Mouse (Mus musculus) stomach, embryonic 16.5 days (tissue): ENCODE measurements around the gene Nrp1. TPM values are rescaled to one million over a fixed set of nuclear protein-coding genes. Genes with fewer than 3 reads are reported as not detected.
A peak's percentile ranks its signal among the peaks of the same experiment; 100 is the strongest.

Source experiments
- ATAC-seq: fragments of 200-750 bp; cut with Nextera tagmentation; 2 replicates; pipeline ENCODE4 v1.8.0; 2017; ENCODE audit warnings: moderate number of reproducible peaks, moderate TSS enrichment; ENCODE audit not compliant: insufficient read depth, low FRiP score
- H3K27ac ChIP-seq: fragments of 300-500 bp; sonication (generic); 2 replicates; pipeline ENCODE4 v1.5.1; 2014; ENCODE audit warnings: low read length
- H3K27me3 ChIP-seq: fragments of 300-500 bp; sonication (generic); 2 replicates; pipeline ENCODE4 v1.6.1; 2014; ENCODE audit warnings: low read length, control low read depth, mixed read lengths; ENCODE audit not compliant: control insufficient read depth, insufficient read depth
- H3K36me3 ChIP-seq: fragments of 300-500 bp; sonication (generic); 2 replicates; pipeline ENCODE4 v1.6.1; 2014; ENCODE audit warnings: low read length; ENCODE audit not compliant: control insufficient read depth, insufficient read depth
- H3K4me1 ChIP-seq: fragments of 300-500 bp; sonication (generic); 2 replicates; pipeline ENCODE4 v1.6.1; 2014; ENCODE audit warnings: low read length, control low read depth, mixed read lengths; ENCODE audit not compliant: control insufficient read depth, insufficient read depth
- H3K4me2 ChIP-seq: fragments of 300-500 bp; sonication (generic); 2 replicates; pipeline ENCODE4 v1.6.1; 2014; ENCODE audit warnings: low read depth, low read length, mixed read lengths
- H3K4me3 ChIP-seq: fragments of 300-500 bp; sonication (generic); replicated peaks from 2 replicates; pipeline ENCODE4 v1.5.1; 2014; ENCODE audit warnings: mild to moderate bottlenecking, low read length
- H3K9ac ChIP-seq: fragments of 300-500 bp; sonication (generic); 2 replicates; pipeline ENCODE4 v1.6.1; 2014; ENCODE audit warnings: low read length
- H3K9me3 ChIP-seq: fragments of 300-500 bp; sonication (generic); replicated peaks from 2 replicates; pipeline ENCODE4 v1.6.1; 2016; ENCODE audit warnings: low read length, control low read depth; ENCODE audit not compliant: control insufficient read depth
- WGBS: fragments of 180-500 bp; shearing (Covaris S2); extraction: QIAGEN DNeasy Blood & Tissue Kit; methylation state at CpG from one replicate; pipeline ENCODE4 v1.1.7; 2014; 5-methylcytosine and 5-hydroxymethylcytosine counted together
- polyA plus RNA-seq: library from polyadenylated mRNA; unstranded; fragments of >200 nt; fragmentation: Nextera tagmentation; extraction: Ambion mirVana; gene quantifications from 2 replicates; pipeline ENCODE4 v1.2.1, GENCODE M21; 2015

Gene Nrp1
- polyA plus RNA-seq = 68.5 and 71.3 TPM in 2 replicates

DNA sequence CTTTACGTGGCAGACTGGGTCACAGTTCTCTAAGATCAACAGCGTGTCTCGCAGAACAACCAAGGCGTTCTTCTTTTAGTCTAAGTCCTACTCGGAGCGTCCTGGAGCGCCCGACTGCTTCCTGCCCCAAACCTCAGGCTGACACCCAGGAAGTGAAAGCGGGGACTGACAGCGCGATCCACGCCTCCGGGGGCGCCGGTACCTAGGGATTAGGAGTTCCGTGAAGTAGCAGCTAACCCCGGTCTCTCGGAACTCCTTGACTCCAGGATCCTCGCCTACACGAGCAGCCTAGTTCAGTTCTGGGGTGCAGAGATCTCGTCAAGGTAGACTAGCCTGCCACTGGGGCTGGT is at the start of gene Nrp1:
Gene Nrp1, plus strand, starts transcription at position 199 of the 350 bp plus-strand sequence.
- Histone ChIP-seq H3K27ac (peak within 1 kb of the TSS; percentile 96), H3K9me3 (no peaks in the 10 kb centered on the region), H3K9ac (peak within 1 kb of the TSS; percentile 84), H3K4me1 (peaks cover 10% of the 10 kb centered on the region; the same call in 1 of the 2 replicates), H3K36me3 (no peaks in the 10 kb centered on the region), H3K4me2 (peak within 1 kb of the TSS; percentile 94), H3K4me3 (peak within 1 kb of the TSS; percentile 78), H3K27me3 (no peaks in the 10 kb centered on the region)
- ATAC-seq = peak; percentile 23; the same call in 1 of the 2 replicates
- WGBS = under 1% methylated on average over 21 of the region's 21 CpGs

DNA sequence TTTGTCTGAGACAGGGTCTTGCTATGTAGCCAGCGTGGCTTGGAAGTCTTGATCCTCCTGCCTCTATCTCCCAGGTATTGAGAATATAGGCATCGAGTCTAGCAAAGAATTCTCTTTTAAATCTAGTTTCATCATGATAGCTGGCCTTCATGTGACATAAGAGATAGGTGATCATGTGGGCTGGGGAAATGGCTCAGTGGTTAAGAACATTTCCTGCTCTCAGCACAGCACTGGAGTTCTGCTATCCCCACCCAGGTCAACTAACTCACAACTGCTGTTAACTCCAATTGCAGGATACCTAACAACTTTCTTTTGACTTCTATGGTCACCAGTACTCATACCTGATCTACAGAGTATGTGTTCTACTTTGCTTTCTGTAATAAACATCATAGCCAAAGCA is 37.6 kb upstream of the Nrp1 start:
- Histone ChIP-seq H3K27ac (no peak overlapping the region), H3K9me3 (no peaks in the 10 kb centered on the region), H3K4me3 (no peak overlapping the region), H3K27me3 (no peaks in the 10 kb centered on the region), H3K36me3 (no peaks in the 10 kb centered on the region), H3K9ac (no peak overlapping the region), H3K4me2 (no peak overlapping the region), H3K4me1 (no peaks in the 10 kb centered on the region)
- no peak for ATAC-seq
- WGBS = 84% methylated on average over 2 of the region's 2 CpGs

DNA sequence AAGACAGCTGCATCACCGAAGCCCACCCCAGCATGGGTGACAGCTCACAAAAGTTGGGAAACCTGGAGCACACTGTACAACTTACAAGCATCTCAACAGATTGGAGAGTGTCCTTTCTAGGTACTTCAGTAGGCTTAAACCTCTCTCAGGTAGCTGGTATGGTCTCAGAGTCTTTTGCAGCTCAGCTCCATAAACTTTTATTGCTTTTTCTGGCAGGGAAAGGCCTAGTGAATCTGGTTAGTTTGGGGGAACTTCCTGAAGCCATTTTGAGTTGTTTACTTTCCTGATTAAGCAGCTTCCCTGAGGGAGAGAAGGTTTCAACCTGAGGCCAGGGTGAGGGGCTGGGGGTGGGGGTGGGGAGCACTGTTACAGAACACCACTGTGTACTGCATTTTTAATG is 31.1 kb upstream of the Nrp1 start:
- no peaks in the 10 kb centered on the region for H3K27me3 ChIP-seq
- no peaks in the 10 kb centered on the region for H3K4me1 ChIP-seq
- 95% methylated on average over 1 of the region's 1 CpGs for WGBS
- no peaks in the 10 kb centered on the region for H3K36me3 ChIP-seq
- H3K27ac ChIP-seq = no peak overlapping the region
- H3K4me2 ChIP-seq = no peak overlapping the region
- no peak overlapping the region for H3K9ac ChIP-seq
- H3K9me3 ChIP-seq = no peaks in the 10 kb centered on the region
- no peak for ATAC-seq
- H3K4me3 ChIP-seq = no peak overlapping the region

DNA sequence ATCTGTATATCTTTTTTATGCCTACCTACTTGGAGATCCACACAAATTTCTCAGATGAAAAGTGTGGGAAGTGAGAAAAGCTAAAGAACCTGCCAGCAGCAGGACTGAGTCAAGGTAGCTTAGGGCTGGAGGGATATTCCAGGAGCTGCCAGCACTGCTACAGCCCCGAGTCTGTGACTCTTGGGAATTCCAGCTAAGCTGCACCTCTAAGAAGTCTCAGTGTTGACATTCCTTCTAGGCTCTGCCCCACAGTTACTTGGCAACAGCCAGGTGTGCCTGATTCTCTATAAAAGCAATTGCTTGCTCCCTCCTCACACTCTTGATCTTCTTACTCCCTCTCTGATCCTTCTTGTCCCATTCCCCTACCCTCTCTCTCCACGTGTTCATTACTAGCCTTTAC is 30.5 kb upstream of the Nrp1 start:
- Histone ChIP-seq H3K4me2 (no peak overlapping the region), H3K4me1 (no peaks in the 10 kb centered on the region), H3K4me3 (no peak overlapping the region), H3K36me3 (no peaks in the 10 kb centered on the region), H3K9ac (no peak overlapping the region), H3K27me3 (no peaks in the 10 kb centered on the region), H3K27ac (no peak overlapping the region), H3K9me3 (no peaks in the 10 kb centered on the region)
- 16% methylated on average over 2 of the region's 2 CpGs for WGBS
- ATAC-seq = peak; percentile 69; the same call in 1 of the 2 replicates

DNA sequence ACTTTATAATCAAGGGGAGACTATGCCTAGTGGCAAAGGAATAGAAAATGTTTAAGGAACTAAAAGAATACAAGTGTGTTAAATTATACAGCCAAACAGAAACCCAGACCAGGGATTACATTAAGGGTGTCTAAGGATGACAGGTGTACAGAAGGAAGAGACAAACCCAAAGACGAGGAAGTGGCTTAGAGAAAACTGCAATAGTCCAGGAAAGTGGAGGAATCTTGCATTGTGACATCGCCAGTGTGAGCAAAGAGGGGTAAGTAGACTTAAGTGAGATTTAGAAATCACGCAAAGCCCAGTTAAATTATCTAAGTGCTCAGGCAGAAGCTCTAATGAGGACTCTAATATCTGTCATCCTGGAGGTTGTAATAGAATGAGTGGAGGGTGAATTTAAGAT is 28.9 kb upstream of the Nrp1 start:
- H3K9ac ChIP-seq = no peak overlapping the region
- H3K4me3 ChIP-seq = no peak overlapping the region
- no peaks in the 10 kb centered on the region for H3K9me3 ChIP-seq
- H3K27ac ChIP-seq = no peak overlapping the region
- ATAC-seq = no peak
- H3K4me2 ChIP-seq = no peak overlapping the region
- H3K36me3 ChIP-seq = no peaks in the 10 kb centered on the region
- H3K4me1 ChIP-seq = no peaks in the 10 kb centered on the region
- WGBS = 88% methylated on average over 3 of the region's 3 CpGs
- H3K27me3 ChIP-seq = no peaks in the 10 kb centered on the region

DNA sequence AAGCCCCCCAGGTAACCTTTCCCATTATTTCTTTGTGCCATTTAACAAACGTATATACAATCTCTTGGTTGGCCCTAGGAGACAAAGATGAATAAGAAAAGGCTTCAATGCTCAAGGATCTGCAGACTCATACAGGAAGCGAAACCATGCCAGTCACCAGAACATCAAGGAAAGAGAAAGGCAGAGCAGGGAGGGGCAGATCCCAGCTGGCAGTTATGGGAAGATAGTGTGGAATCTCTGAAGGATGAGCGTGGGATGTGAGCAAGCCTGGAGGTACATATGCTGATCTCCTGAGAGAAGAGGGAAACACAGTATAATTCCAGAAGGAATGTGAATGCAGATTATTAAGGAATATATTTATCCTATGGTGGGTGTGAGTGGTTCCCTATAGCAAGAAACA is 22.4 kb upstream of the Nrp1 start:
- Histone ChIP-seq H3K9ac (no peak overlapping the region), H3K4me2 (no peak overlapping the region), H3K4me3 (no peak overlapping the region), H3K27ac (no peak overlapping the region), H3K9me3 (no peaks in the 10 kb centered on the region), H3K36me3 (no peaks in the 10 kb centered on the region), H3K27me3 (no peaks in the 10 kb centered on the region), H3K4me1 (no peaks in the 10 kb centered on the region)
- no peak for ATAC-seq
- WGBS = 84% methylated on average over 3 of the region's 3 CpGs

DNA sequence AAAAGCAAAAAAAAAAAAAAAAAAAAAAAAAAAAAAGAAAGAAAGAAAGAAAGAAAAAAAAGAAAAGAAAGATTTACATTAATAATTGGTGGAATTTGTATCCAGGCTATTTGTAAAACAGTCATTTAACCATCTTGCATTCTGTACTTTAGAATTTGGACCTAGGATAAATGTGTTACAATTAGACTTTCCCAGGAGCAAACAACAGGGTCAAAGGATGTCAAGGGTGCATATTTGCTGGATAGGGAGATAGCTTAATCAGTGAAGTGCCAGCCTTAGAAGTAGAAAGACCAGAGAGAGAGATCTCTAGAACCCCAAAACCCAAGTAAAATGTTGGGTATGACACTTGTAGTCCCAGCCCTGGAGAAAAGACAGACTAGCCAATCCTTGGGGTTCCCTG is 19.5 kb upstream of the Nrp1 start:
- ATAC-seq = no peak
- H3K9me3 ChIP-seq = no peaks in the 10 kb centered on the region

DNA sequence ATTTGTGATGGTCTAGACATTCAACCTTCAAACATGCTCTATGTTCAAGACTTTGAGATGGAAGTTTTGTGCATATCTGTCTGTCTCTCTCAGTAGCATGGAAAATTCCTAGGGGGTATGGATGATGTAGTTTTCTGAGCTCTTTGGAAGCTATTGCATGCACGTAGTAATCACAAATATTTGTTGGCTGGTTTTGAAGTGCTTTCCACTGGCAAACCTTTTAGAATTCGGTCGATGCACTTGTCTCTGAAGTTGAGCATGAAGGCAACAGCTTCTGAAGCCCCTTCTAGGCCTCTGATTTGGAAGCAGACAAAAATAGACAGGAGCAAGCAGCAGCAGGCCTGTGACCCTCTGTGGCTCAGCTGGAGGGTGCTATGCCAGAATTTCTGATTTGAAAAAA is 18.9 kb upstream of the Nrp1 start:
- no peak overlapping the region for H3K4me3 ChIP-seq
- H3K9ac ChIP-seq = no peak overlapping the region
- H3K4me2 ChIP-seq = no peak overlapping the region
- H3K27ac ChIP-seq = no peak overlapping the region
- WGBS = 83% methylated on average over 3 of the region's 3 CpGs
- no peak for ATAC-seq
- no peaks in the 10 kb centered on the region for H3K36me3 ChIP-seq
- no peaks in the 10 kb centered on the region for H3K9me3 ChIP-seq
- H3K4me1 ChIP-seq = no peaks in the 10 kb centered on the region
- H3K27me3 ChIP-seq = no peaks in the 10 kb centered on the region

More for the DNA sequence above, 19.5 kb upstream of the Nrp1 start:
- no peak overlapping the region for H3K27ac ChIP-seq
- no peaks in the 10 kb centered on the region for H3K27me3 ChIP-seq
- H3K4me2 ChIP-seq = no peak overlapping the region
- H3K4me3 ChIP-seq = no peak overlapping the region
- H3K9ac ChIP-seq = no peak overlapping the region
- no peaks in the 10 kb centered on the region for H3K4me1 ChIP-seq
- H3K36me3 ChIP-seq = no peaks in the 10 kb centered on the region

DNA sequence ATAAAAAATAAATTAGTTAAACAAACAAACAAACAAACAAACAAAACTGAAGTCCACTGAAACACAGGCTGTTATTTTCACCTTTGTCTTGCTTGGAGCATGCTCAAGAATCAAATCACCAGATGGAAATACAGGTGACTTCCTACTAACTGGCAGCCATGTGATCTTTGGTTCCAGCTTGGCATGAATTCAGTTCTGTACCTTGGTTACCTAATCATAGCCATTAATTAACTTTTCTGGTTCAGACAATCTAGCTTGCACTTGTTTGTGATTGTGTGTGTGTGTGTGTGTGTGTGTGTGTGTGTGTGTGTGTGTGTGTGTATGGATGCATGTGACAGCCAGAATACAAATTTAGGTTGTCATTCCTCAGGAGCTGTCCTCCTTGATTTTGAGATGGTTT is 8.0 kb upstream of the Nrp1 start:
- Histone ChIP-seq H3K4me1 (no peaks in the 10 kb centered on the region), H3K4me2 (no peak overlapping the region), H3K36me3 (no peaks in the 10 kb centered on the region), H3K9ac (no peak overlapping the region), H3K4me3 (no peak overlapping the region), H3K27me3 (no peaks in the 10 kb centered on the region), H3K27ac (no peak overlapping the region), H3K9me3 (no peaks in the 10 kb centered on the region)
- ATAC-seq = no peak

DNA sequence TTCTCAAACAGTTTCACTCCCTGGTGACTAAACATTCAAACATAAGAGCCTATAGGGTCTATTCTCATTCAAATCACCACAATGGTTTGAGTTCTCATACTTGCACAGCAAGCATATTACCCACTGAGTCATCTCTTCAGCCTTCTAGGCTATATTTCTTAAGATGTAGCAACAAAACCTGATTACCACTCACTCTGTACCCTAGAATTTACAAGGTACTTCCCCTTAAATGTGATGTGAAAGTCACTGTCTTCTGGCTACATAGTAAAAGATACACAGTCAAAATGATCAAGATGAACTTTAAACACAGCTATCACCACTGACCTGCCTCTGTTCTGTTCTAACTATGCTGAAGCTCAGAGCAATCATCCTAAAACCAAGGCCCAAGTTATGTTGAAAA is 7.2 kb upstream of the Nrp1 start:
- Histone ChIP-seq H3K27ac (no peak overlapping the region), H3K9me3 (no peaks in the 10 kb centered on the region), H3K27me3 (no peaks in the 10 kb centered on the region), H3K9ac (no peak overlapping the region), H3K4me3 (no peak overlapping the region), H3K4me1 (no peaks in the 10 kb centered on the region), H3K4me2 (no peak overlapping the region), H3K36me3 (no peaks in the 10 kb centered on the region)
- ATAC-seq = no peak
